Mouse (Mus musculus): Measurements from ENCODE around the gene Selenbp1. TPM values are rescaled to one million over a fixed set of nuclear protein-coding genes. Genes with fewer than 3 reads are reported as not detected.
"Not testable (repeated sequence)": the region's sequence is repeated elsewhere in the genome, so short reads cannot be mapped to it uniquely, and the experiment has no call there.

The Selenbp1 gene
- polyA plus RNA-seq, 2 experiments = 43.5 to 56.7 TPM

DNA sequence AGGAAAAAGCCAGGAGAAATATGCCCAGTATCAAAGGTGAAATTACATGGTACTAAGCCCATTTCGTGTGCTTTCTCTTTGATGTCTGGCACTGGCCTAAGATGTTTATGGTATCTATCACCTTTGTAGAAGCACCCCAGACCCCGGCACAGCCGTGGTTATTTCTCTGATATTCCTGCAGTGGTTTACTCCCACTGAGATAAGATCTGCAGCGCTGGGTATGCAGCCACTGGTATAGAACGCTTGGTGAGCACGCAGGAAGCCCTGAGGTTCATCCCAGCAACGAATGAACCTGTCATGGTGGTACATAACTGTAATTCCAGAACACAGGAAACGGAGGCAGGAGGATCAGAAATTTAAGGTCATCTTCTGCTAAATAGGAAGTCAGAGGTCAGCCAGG, 8.2 kb upstream of the Selenbp1 start:
- no peaks in the 10 kb centered on the region for H3K27me3 ChIP-seq (ENCODE audit: control insufficient read depth, insufficient read depth, low read length)
- ATAC-seq (ENCODE audit: insufficient read depth) (no peak), DNase-seq (ENCODE audit: low read depth in 3 of 3, low spot score in 3 of 3) (no peak)
- no peaks in the 10 kb centered on the region for H3K9me3 ChIP-seq (ENCODE audit: control insufficient read depth, low read length)
- H3K4me3 ChIP-seq (ENCODE audit: insufficient read depth in 1 of 2, low read depth in 2 of 2, low read length in 2 of 2) = no peak overlapping the region
- TF ChIP-seq EP300 (IDR thresholded peaks at IDR 0.05; ENCODE audit: low read depth) = no peak
- no peak for TF ChIP-seq CTCF (IDR thresholded peaks at IDR 0.05; ENCODE audit: low read depth)
- H3K4me1 ChIP-seq (replicated peaks; ENCODE audit: control insufficient read depth in 2 of 2, insufficient read depth in 2 of 2, low read length in 1 of 2) = peaks cover 10 to 39% of the 10 kb centered on the region in 2 experiments; a peak in 3 of 4 replicates
- H3K4me2 ChIP-seq (ENCODE audit: low read depth) = no peak overlapping the region
- no peak overlapping the region for H3K9ac ChIP-seq (replicated peaks)
- H3K27ac ChIP-seq = no peak overlapping the region
- WGBS (ENCODE audit: insufficient replicate concordance) = 24% methylated on average over 8 of the region's 8 CpGs
- no peaks in the 10 kb centered on the region for H3K36me3 ChIP-seq (replicated peaks; ENCODE audit: control insufficient read depth, insufficient read depth, low read depth)

DNA sequence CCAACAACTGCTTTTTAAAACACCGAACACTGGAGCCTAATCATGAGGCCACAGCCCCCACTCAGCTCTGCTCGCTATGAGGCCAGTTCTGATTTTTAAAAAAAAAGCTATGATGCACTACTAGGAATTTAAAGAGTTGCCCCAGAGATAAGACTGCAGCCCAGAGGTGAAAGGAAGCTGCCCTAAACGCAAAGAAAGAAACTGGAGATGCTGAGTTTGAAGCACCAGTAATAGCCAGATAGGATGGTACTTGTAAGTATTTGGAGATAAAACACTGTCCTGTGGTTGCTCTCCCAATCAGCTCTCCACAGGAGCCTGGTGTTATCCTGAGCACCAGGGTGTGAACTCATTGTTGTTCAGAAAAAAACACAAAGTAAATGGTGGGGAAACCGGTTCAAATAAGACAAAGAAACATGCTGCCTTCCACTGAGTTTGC, 6.5 kb upstream of the Selenbp1 start:
- H3K27ac ChIP-seq = peak overlapping the region; percentile 57; the same call in 1 of the 2 replicates
- H3K4me3 ChIP-seq (ENCODE audit: insufficient read depth in 1 of 2, low read depth in 2 of 2, low read length in 2 of 2); H3K9me3 ChIP-seq (ENCODE audit: control insufficient read depth, low read length); H3K36me3 ChIP-seq (replicated peaks; ENCODE audit: control insufficient read depth, insufficient read depth, low read depth); H3K27me3 ChIP-seq (ENCODE audit: control insufficient read depth, insufficient read depth, low read length); H3K9ac ChIP-seq (replicated peaks): not testable (repeated sequence)
- TF ChIP-seq EP300 (IDR thresholded peaks at IDR 0.05; ENCODE audit: low read depth) = peak; percentile 78
- H3K4me2 ChIP-seq (ENCODE audit: low read depth) = peak overlapping the region; percentile 22; the same call in 1 of the 2 replicates
- H3K4me1 ChIP-seq (replicated peaks; ENCODE audit: control insufficient read depth in 2 of 2, insufficient read depth in 2 of 2, low read length in 1 of 2) = peaks cover 10 to 38% of the 10 kb centered on the region in 2 experiments; a peak in 3 of 4 replicates
- peak in 1 of 3 experiments; percentile 41 for DNase-seq (ENCODE audit: low read depth in 3 of 3, low spot score in 3 of 3)
- 8% methylated on average over 4 of the region's 4 CpGs for WGBS (ENCODE audit: insufficient replicate concordance)
- ATAC-seq (ENCODE audit: insufficient read depth) = peak; percentile 95

DNA sequence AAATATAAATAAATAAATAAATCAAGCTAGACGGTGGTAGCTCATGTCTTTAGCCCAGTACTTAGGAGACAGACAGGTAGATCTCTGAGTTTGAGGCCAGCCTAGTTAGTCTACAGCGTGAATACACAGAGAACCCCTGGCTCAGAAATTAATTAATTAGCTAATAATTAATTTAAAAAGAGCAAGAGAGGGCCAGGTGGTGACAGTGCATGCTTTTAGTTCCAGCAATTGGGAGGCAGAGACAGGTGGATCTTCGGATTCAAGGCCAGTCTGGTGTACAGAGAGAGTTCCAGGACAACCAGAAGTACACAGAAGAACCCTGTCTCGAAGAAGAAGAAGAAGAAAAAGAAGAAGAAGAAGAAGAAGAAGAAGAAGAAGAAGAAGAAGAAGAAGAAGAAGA, 3.9 kb upstream of the Selenbp1 start:
- 66% methylated on average over 4 of the region's 4 CpGs for WGBS (ENCODE audit: insufficient replicate concordance)
- H3K4me2 ChIP-seq (ENCODE audit: low read depth); H3K27me3 ChIP-seq (ENCODE audit: control insufficient read depth, insufficient read depth, low read length); H3K27ac ChIP-seq; H3K9ac ChIP-seq (replicated peaks); ATAC-seq (ENCODE audit: insufficient read depth); DNase-seq (ENCODE audit: low read depth in 3 of 3, low spot score in 3 of 3); H3K36me3 ChIP-seq (replicated peaks; ENCODE audit: control insufficient read depth, insufficient read depth, low read depth); H3K4me3 ChIP-seq (ENCODE audit: insufficient read depth in 1 of 2, low read depth in 2 of 2, low read length in 2 of 2); H3K9me3 ChIP-seq (ENCODE audit: control insufficient read depth, low read length): not testable (repeated sequence)
- peaks cover 11 to 56% of the 10 kb centered on the region in 2 experiments for H3K4me1 ChIP-seq (replicated peaks; ENCODE audit: control insufficient read depth in 2 of 2, insufficient read depth in 2 of 2, low read length in 1 of 2)

DNA sequence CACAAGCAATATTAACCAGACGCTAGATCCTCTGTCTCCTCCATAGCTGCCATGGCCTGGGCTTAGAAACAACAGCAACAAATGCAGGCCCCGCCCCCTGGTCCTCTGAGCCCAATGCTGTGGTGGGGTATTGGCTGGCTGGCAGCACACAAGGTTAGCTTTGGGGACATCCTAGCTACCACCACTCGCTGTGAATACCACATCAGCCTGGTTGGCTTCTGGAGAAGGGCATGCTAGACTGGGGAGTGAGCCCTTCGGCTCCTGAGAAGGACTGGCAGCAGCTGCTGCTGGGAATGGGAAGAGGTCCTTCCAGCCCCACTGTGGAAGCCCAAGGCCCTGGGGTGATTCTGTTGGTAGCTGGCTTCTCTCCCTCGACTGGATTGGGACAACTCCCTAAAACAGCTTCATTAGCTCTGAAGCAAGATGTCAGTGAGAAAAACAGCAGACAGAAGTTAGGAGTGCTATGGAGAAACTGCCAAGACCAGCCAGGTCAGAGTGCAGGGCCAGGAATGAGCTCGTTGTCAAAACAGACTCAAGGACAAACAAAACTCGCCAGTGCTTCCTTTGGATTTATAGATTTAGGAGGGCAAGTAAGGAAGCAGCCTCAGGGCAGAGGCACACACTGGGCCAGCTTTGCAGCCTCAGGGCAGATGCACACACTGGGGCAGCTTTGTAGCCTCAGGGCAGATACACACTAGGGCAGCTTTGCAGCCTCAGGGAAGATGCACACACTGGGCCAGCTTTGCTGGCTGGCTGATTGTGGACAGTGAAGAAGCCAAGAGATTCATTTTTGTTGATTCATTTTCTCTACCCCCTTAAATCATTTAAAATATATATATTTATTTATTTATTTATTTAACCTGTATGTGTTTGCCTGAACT, 2.2 kb upstream of the Selenbp1 start:
- not testable (repeated sequence) for ATAC-seq (ENCODE audit: insufficient read depth); H3K4me3 ChIP-seq (ENCODE audit: insufficient read depth in 1 of 2, low read depth in 2 of 2, low read length in 2 of 2); H3K9me3 ChIP-seq (ENCODE audit: control insufficient read depth, low read length); H3K9ac ChIP-seq (replicated peaks); DNase-seq (ENCODE audit: low read depth in 3 of 3, low spot score in 3 of 3); H3K27me3 ChIP-seq (ENCODE audit: control insufficient read depth, insufficient read depth, low read length); H3K27ac ChIP-seq; H3K36me3 ChIP-seq (replicated peaks; ENCODE audit: control insufficient read depth, insufficient read depth, low read depth); H3K4me2 ChIP-seq (ENCODE audit: low read depth)
- peaks cover 8 to 54% of the 10 kb centered on the region in 2 experiments for H3K4me1 ChIP-seq (replicated peaks; ENCODE audit: control insufficient read depth in 2 of 2, insufficient read depth in 2 of 2, low read length in 1 of 2)
- 59% methylated on average over 7 of the region's 7 CpGs for WGBS (ENCODE audit: insufficient replicate concordance)

DNA sequence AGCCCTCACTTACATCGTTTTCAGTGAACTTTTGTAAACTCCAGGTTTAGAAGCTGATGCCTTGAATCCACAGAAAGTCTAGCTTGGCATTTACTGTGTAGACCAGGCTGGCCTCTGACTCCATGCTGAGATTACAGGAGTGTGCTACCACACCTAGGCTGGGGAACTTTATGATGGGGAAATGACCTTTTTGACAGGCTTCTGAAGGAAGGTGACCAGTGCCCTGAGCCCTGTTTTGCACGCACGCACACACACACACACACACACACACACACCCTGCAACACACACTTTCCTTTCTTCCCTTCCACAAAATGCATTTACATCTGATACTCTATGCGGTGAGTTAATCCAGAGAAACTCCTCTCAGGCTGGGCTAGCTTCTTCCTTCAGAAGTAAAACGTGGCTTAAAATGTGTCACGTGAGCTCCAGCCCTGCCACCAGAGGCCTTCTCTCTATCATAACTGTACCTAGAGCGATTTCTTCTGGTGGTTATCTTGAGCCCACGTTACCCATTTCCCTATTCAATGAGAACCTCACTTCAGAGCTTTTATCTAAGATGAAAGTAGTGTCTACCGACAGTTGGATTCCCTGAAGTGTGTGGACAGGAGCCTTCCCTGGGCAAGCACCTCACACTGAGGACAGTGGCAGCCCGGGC, 1.3 kb upstream of the Selenbp1 start:
- not testable (repeated sequence) for H3K9ac ChIP-seq (replicated peaks); H3K36me3 ChIP-seq (replicated peaks; ENCODE audit: control insufficient read depth, insufficient read depth, low read depth); H3K4me3 ChIP-seq (ENCODE audit: insufficient read depth in 1 of 2, low read depth in 2 of 2, low read length in 2 of 2); H3K27me3 ChIP-seq (ENCODE audit: control insufficient read depth, insufficient read depth, low read length); H3K9me3 ChIP-seq (ENCODE audit: control insufficient read depth, low read length); H3K4me2 ChIP-seq (ENCODE audit: low read depth)
- H3K4me1 ChIP-seq (replicated peaks; ENCODE audit: control insufficient read depth in 2 of 2, insufficient read depth in 2 of 2, low read length in 1 of 2) = peaks cover 10 to 54% of the 10 kb centered on the region in 2 experiments
- WGBS (ENCODE audit: insufficient replicate concordance) = 35% methylated on average over 10 of the region's 10 CpGs
- peak overlapping the region; percentile 40; the same call in 1 of the 2 replicates for H3K27ac ChIP-seq
- ATAC-seq (ENCODE audit: insufficient read depth) = peak; percentile 45
- peak in 2 of 3 experiments; percentile 41 to 53 for DNase-seq (ENCODE audit: low read depth in 3 of 3, low spot score in 3 of 3)
- peak; percentile 54 for TF ChIP-seq EP300 (IDR thresholded peaks at IDR 0.05; ENCODE audit: low read depth)

DNA sequence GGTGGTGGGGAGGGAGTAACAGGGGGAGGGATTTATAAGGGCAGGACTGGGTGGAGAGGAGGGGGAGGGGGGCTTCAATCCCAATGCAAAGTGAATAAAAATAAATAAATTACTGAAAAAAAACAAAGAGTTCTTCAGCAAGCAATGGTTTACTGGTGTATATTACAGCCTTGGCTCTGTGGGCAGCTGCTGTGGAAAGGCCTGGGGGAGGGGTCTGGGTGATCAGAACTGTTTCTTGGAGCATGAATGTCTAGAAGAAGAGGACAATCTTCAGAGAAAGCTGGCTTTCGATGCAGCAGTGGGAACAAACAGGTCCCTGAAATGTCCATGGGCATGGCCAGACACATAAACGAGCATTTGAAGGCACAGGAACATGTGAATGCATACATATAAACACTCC, 577 bp upstream of the Selenbp1 start:
- H3K4me3 ChIP-seq (ENCODE audit: insufficient read depth in 1 of 2, low read depth in 2 of 2, low read length in 2 of 2); H3K9ac ChIP-seq (replicated peaks): not testable (repeated sequence)

DNA sequence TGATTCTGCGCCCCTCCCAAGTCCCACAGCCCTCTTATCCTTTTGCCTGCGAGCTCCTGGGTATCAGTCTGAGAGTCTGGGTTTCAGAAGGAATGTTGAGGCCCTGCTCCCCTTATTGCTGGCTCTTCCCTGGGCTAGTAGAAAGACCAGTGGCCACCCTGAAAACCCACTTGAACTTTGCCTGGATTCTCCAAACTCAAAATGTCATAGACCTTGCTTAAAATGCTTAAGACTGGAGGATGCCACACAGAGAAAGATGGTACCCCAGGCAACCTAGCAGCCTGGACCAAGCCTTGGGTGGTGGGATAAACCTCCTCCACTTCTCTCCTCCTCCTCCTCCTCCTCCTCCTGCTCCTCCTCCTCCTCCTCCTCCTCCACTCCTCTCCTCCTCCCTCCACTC, 748 bp downstream of the Selenbp1 start:
- Histone ChIP-seq H3K4me3 (ENCODE audit: insufficient read depth in 1 of 2, low read depth in 2 of 2, low read length in 2 of 2) (peak overlapping the region in 1 of 2 experiments; percentile 54; a peak in 2 of 4 replicates), H3K4me1 (replicated peaks; ENCODE audit: control insufficient read depth in 2 of 2, insufficient read depth in 2 of 2, low read length in 1 of 2) (peaks cover 10 to 45% of the 10 kb centered on the region in 2 experiments), H3K4me2 (ENCODE audit: low read depth) (peak overlapping the region; percentile 72)
- H3K9ac ChIP-seq (replicated peaks); DNase-seq (ENCODE audit: low read depth in 3 of 3, low spot score in 3 of 3); H3K36me3 ChIP-seq (replicated peaks; ENCODE audit: control insufficient read depth, insufficient read depth, low read depth); H3K9me3 ChIP-seq (ENCODE audit: control insufficient read depth, low read length); H3K27ac ChIP-seq; H3K27me3 ChIP-seq (ENCODE audit: control insufficient read depth, insufficient read depth, low read length): not testable (repeated sequence)
- 0 out of 2 replicates have a peak, but pooled peaks have one; percentile 8 for ATAC-seq (ENCODE audit: insufficient read depth)
- WGBS (ENCODE audit: insufficient replicate concordance) = no CpG with 5 or more reads among the region's 2 CpGs

More for the DNA sequence above, 577 bp upstream of the Selenbp1 start:
- 38% methylated on average over 2 of the region's 2 CpGs for WGBS (ENCODE audit: insufficient replicate concordance)
- peak overlapping the region; percentile 72 for H3K4me2 ChIP-seq (ENCODE audit: low read depth)
- not testable (repeated sequence) for DNase-seq (ENCODE audit: low read depth in 3 of 3, low spot score in 3 of 3); H3K27me3 ChIP-seq (ENCODE audit: control insufficient read depth, insufficient read depth, low read length); H3K9me3 ChIP-seq (ENCODE audit: control insufficient read depth, low read length); H3K36me3 ChIP-seq (replicated peaks; ENCODE audit: control insufficient read depth, insufficient read depth, low read depth); ATAC-seq (ENCODE audit: insufficient read depth)
- H3K27ac ChIP-seq = peak overlapping the region; percentile 69
- H3K4me1 ChIP-seq (replicated peaks; ENCODE audit: control insufficient read depth in 2 of 2, insufficient read depth in 2 of 2, low read length in 1 of 2) = peaks cover 10 to 47% of the 10 kb centered on the region in 2 experiments

Measured in liver, embryonic 14.5 days (tissue).